Mouse (Mus musculus) megakaryocyte, embryonic 14.5 days (primary cell): ENCODE measurements around the gene Ncoa1.

ENCODE experiments used
- FLI1 ChIP-seq: IDR thresholded peaks from 2 replicates; pipeline ENCODE4 v1.6.1; 2012; ENCODE audit warnings: low read length, inconsistent platforms, mixed read lengths
- GATA1 ChIP-seq: IDR thresholded peaks from 3 replicates; pipeline ENCODE4 v1.6.1; 2012; ENCODE audit warnings: mixed read lengths, low read length, inconsistent platforms, borderline replicate concordance

GRCm38 (mm10) chr12:4243805-4244204 is 233.2 kb downstream of the Ncoa1 start:
- TF ChIP-seq GATA1 = no peak
- no peak for TF ChIP-seq FLI1
